In the genomic region with DNA sequence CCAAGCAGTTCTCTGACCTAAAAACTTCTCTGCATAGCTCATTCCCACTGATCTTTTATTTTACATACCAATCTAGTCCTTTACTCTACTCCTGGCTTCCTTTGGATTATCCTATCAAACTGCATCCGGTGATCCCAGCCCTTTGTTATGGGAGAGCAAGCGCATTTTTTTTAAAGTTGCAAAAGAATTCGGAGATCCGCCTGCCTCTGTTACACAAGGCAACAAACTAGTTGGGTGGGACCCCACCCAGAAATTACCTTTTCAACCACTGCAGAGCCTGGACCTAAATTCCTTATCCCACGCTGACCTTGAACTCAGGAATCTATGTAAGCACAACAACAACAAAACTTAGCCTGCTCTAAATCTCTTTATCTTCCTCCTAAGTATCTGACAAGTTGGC, we compare ENCODE assay signal across 21 mouse cellular contexts.
"Had no signal": no experiment of that assay in that cellular context is flagged by ENCODE, and none has a peak within 500 bp of the region (broad histone marks: within the 10 kb centered on the region; RNA-seq: fewer than 3 reads in every experiment).

No protein-coding gene starts in this region.

- H3K27ac ChIP-seq: heart, adult 2 months; heart, embryonic 13.5 days; heart, embryonic 15.5 days; hindbrain, embryonic 10.5 days; hindbrain, embryonic 12.5 days; hindbrain, embryonic 14.5 days; intestine, embryonic 15.5 days; limb, embryonic 13.5 days; limb, embryonic 15.5 days; liver, embryonic 13.5 days; liver, embryonic 15.5 days had no signal

- H3K9ac ChIP-seq: heart, embryonic 13.5 days; heart, embryonic 15.5 days; hindbrain, embryonic 12.5 days; hindbrain, embryonic 14.5 days; intestine, embryonic 15.5 days; limb, embryonic 13.5 days; limb, embryonic 15.5 days; liver, embryonic 13.5 days; liver, embryonic 15.5 days had no signal

- H3K4me1 ChIP-seq: heart, embryonic 13.5 days; heart, embryonic 15.5 days; hindbrain, embryonic 12.5 days; limb, embryonic 13.5 days; liver, embryonic 13.5 days; liver, embryonic 15.5 days had no signal

- H3K9me3 ChIP-seq: heart, embryonic 13.5 days; heart, embryonic 15.5 days; hindbrain, embryonic 10.5 days; hindbrain, embryonic 12.5 days; intestine, embryonic 15.5 days; limb, embryonic 13.5 days; limb, embryonic 15.5 days; liver, embryonic 13.5 days; liver, embryonic 15.5 days had no signal

- H3K4me3 ChIP-seq: heart, adult 2 months; heart, embryonic 13.5 days; heart, embryonic 15.5 days; hindbrain, embryonic 10.5 days; hindbrain, embryonic 12.5 days; intestine, embryonic 15.5 days; limb, embryonic 13.5 days; limb, embryonic 15.5 days; liver, embryonic 13.5 days; liver, embryonic 15.5 days had no signal

- DNase-seq: gastrocnemius, postnatal 14 days; gastrocnemius, postnatal 36 days; heart, adult 11 months; heart, adult 2 months; heart, postnatal 14 days; heart, postnatal 4 days; kidney, adult 18-20 months; kidney, adult 8-10 months; layer of hippocampus, adult 9-11 months; layer of hippocampus, postnatal 36 days; left cerebral cortex, postnatal 4 days; liver, embryonic 13.5 days had no signal

- H3K27me3 ChIP-seq: heart, embryonic 13.5 days; heart, embryonic 15.5 days; hindbrain, embryonic 12.5 days; intestine, embryonic 15.5 days; limb, embryonic 13.5 days; limb, embryonic 15.5 days; liver, embryonic 13.5 days; liver, embryonic 15.5 days had no signal

- H3K36me3 ChIP-seq: heart, embryonic 15.5 days; hindbrain, embryonic 12.5 days; intestine, embryonic 15.5 days; limb, embryonic 13.5 days; liver, embryonic 15.5 days had no signal
